Mouse (Mus musculus): Measurements from ENCODE around the gene Pik3ca. TPM values are rescaled to one million over a fixed set of nuclear protein-coding genes. Genes with fewer than 3 reads are reported as not detected.

Gene Pik3ca
- polyA plus RNA-seq, 1 experiment from 2014 or later, result 14.4 TPM

DNA sequence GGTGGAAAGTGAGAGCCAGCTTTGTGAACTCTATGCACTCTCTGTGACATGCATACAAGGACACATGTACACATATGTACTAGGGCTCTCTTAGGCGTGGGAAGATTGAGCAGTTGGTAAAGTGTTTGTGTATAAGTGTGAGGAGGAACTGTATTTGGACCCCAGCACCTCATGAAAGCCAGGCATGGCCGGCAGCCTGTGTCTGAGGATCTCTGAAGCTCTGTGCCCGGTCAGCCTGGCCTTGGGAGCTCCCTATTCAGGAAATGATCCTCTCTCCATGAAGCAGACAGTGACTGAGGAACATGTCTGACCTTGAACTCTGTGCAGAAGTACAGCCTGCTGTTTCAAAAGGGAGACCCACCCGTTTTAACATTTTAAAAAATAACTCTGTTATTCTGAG, 41.2 kb downstream of the Pik3ca start:
- no peaks in the 10 kb centered on the region for H3K4me1 ChIP-seq (ENCODE audit: control insufficient read depth, insufficient read depth, low read length)
- no peak overlapping the region for H3K4me2 ChIP-seq (replicated peaks; ENCODE audit: low read depth, low read length)
- no peak overlapping the region for H3K27ac ChIP-seq (ENCODE audit: low read length)
- H3K4me3 ChIP-seq (ENCODE audit: low read depth, low read length), result no peak overlapping the region
- H3K9me3 ChIP-seq (ENCODE audit: control insufficient read depth, low read depth, low read length), result no peaks in the 10 kb centered on the region
- WGBS, result 91% methylated on average over 4 of the region's 4 CpGs
- no peak overlapping the region for H3K9ac ChIP-seq (replicated peaks; ENCODE audit: low read depth, low read length)
- no peak for ATAC-seq (ENCODE audit: insufficient number of reproducible peaks, insufficient read depth, low FRiP score, low read depth)
- no peaks in the 10 kb centered on the region for H3K27me3 ChIP-seq (ENCODE audit: control insufficient read depth, insufficient read depth, low read length)
- peaks cover 58% of the 10 kb centered on the region for H3K36me3 ChIP-seq (ENCODE audit: control insufficient read depth, insufficient read depth, low read length)

DNA sequence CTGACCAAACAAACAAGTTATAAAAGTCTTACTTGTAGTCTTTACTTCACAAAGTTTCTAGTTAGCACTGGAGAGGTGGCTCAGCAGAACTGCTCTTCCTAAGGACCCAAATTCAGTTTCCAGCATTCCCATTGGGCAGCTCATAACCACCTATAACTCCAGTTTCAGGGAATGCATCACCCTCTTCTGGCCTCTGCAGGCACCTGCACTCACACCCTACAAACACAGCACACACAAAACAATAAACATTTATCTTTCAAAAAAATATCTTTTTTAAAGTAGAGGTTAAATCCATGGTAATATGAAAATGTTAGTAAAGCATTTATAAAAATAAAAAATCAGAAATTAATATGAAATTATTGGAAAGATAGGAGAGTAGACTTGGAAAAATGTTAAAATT, 44.2 kb downstream of the Pik3ca start:
- Histone ChIP-seq H3K4me2 (replicated peaks; ENCODE audit: low read depth, low read length) (no peak overlapping the region), H3K36me3 (ENCODE audit: control insufficient read depth, insufficient read depth, low read length) (peaks cover 70% of the 10 kb centered on the region), H3K4me1 (ENCODE audit: control insufficient read depth, insufficient read depth, low read length) (no peaks in the 10 kb centered on the region), H3K9me3 (ENCODE audit: control insufficient read depth, low read depth, low read length) (no peaks in the 10 kb centered on the region), H3K27ac (ENCODE audit: low read length) (no peak overlapping the region), H3K4me3 (ENCODE audit: low read depth, low read length) (no peak overlapping the region), H3K9ac (replicated peaks; ENCODE audit: low read depth, low read length) (no peak overlapping the region), H3K27me3 (ENCODE audit: control insufficient read depth, insufficient read depth, low read length) (no peaks in the 10 kb centered on the region)
- ATAC-seq (ENCODE audit: insufficient number of reproducible peaks, insufficient read depth, low FRiP score, low read depth), result no peak

DNA sequence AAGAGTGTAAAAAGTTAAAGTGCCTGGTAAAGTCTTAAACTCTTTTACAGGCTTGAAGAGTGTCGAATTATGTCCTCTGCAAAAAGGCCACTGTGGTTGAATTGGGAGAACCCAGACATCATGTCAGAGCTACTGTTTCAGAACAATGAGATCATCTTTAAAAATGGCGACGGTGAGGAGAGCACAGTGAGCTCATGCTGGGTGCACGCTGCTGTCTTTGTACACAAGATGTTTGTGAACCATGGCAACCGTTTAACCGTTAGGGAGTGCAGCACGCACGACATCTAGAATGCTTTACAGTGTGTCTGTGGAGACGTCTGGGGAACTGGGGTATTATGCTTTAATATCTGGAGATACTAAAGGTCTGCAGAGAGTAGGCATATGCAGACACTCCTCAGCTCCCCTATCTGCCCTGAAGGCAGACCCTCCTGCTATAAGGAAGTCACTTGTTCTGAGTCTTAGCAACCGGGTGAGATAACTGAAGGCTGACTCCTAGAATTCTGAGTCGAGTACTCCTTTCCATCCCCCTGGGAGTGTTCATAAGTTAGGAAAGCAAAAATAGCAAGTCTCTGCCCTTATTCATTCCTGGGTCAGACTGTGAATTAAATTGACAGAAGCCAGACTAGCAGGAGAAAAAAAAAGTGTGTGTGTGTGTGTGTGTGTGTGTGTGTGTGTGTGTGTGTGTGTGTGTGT, 57.0 kb downstream of the Pik3ca start:
- H3K36me3 ChIP-seq (ENCODE audit: control insufficient read depth, insufficient read depth, low read length), result peaks cover 61% of the 10 kb centered on the region
- 80% methylated on average over 11 of the region's 11 CpGs for WGBS

DNA sequence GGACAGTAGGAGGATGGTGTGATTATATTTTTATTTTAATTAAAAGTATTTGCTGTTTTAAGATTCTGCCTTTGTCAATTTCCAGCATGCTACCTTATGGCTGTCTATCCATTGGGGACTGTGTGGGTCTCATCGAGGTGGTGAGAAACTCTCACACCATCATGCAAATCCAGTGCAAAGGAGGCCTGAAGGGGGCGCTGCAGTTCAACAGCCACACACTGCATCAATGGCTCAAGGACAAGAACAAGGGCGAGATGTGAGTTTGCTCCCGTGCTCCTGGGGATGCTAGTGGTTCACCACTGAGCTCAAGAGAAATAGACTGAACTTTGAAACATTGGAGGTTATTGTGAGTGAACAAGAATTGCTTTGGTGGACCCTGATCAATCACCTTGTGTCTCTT, 62.3 kb downstream of the Pik3ca start:
- no peak overlapping the region for H3K4me2 ChIP-seq (replicated peaks; ENCODE audit: low read depth, low read length)
- no peaks in the 10 kb centered on the region for H3K4me1 ChIP-seq (ENCODE audit: control insufficient read depth, insufficient read depth, low read length)
- WGBS, result 65% methylated on average over 4 of the region's 4 CpGs
- no peak for ATAC-seq (ENCODE audit: insufficient number of reproducible peaks, insufficient read depth, low FRiP score, low read depth)
- H3K36me3 ChIP-seq (ENCODE audit: control insufficient read depth, insufficient read depth, low read length), result peaks cover 76% of the 10 kb centered on the region
- H3K9me3 ChIP-seq (ENCODE audit: control insufficient read depth, low read depth, low read length), result no peaks in the 10 kb centered on the region
- no peaks in the 10 kb centered on the region for H3K27me3 ChIP-seq (ENCODE audit: control insufficient read depth, insufficient read depth, low read length)
- H3K27ac ChIP-seq (ENCODE audit: low read length), result no peak overlapping the region
- no peak overlapping the region for H3K9ac ChIP-seq (replicated peaks; ENCODE audit: low read depth, low read length)
- no peak overlapping the region for H3K4me3 ChIP-seq (ENCODE audit: low read depth, low read length)

More for the DNA sequence above, 57.0 kb downstream of the Pik3ca start:
- no peak for ATAC-seq (ENCODE audit: insufficient number of reproducible peaks, insufficient read depth, low FRiP score, low read depth)
- no peak overlapping the region for H3K4me3 ChIP-seq (ENCODE audit: low read depth, low read length)
- H3K27me3 ChIP-seq (ENCODE audit: control insufficient read depth, insufficient read depth, low read length), result no peaks in the 10 kb centered on the region
- H3K4me1 ChIP-seq (ENCODE audit: control insufficient read depth, insufficient read depth, low read length), result no peaks in the 10 kb centered on the region
- no peak overlapping the region for H3K9ac ChIP-seq (replicated peaks; ENCODE audit: low read depth, low read length)
- H3K27ac ChIP-seq (ENCODE audit: low read length), result no peak overlapping the region
- H3K4me2 ChIP-seq (replicated peaks; ENCODE audit: low read depth, low read length), result no peak overlapping the region
- no peaks in the 10 kb centered on the region for H3K9me3 ChIP-seq (ENCODE audit: control insufficient read depth, low read depth, low read length)

DNA sequence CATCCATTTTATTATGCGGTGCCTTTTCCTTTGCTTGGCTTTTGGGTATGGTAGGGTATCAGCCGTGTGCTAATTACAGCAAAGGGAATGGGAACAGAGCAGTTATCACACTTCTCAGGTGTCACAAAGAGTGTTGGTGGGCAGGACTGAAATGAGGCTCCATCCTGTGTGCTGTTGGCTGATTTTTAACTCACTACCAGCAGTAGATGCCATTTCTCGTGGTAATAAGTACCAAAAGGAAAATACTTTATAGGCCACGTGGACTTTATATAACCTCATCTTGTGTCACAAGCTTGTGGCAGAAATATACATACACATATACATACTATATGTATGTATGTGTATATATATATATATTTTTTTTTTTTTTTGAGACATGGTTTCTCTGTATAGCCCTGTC, 69.8 kb downstream of the Pik3ca start:
- Histone ChIP-seq H3K36me3 (ENCODE audit: control insufficient read depth, insufficient read depth, low read length) (peaks cover 15% of the 10 kb centered on the region; the same call in 1 of the 2 replicates), H3K9ac (replicated peaks; ENCODE audit: low read depth, low read length) (no peak overlapping the region), H3K9me3 (ENCODE audit: control insufficient read depth, low read depth, low read length) (no peaks in the 10 kb centered on the region), H3K27me3 (ENCODE audit: control insufficient read depth, insufficient read depth, low read length) (no peaks in the 10 kb centered on the region), H3K4me3 (ENCODE audit: low read depth, low read length) (no peak overlapping the region), H3K4me1 (ENCODE audit: control insufficient read depth, insufficient read depth, low read length) (0 out of 2 replicates have a peak, but pooled peaks cover 3% of the 10 kb centered on the region), H3K27ac (ENCODE audit: low read length) (no peak overlapping the region), H3K4me2 (replicated peaks; ENCODE audit: low read depth, low read length) (no peak overlapping the region)
- no peak for ATAC-seq (ENCODE audit: insufficient number of reproducible peaks, insufficient read depth, low FRiP score, low read depth)
- 91% methylated on average over 4 of the region's 4 CpGs for WGBS

DNA sequence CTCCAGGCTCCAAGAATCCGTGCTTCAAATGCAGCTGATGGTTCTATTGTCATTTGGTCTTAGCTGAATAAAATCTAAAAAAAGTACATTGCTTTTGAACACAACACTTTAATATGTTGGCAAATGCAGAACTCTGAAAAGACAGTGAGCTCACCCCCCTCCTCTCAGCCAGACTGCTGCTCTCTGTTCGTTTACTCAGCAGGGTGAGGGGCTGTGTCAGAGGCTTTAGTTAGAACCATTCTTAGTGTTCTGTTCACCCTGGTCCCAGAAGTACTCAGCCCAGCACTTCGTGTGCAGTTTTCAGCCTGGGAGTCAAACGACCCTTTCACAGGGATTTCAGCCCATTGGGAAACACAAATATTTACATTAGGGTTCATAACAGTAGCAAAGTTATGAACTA, 70.9 kb downstream of the Pik3ca start:
- Histone ChIP-seq H3K4me1 (ENCODE audit: control insufficient read depth, insufficient read depth, low read length) (0 out of 2 replicates have a peak, but pooled peaks cover 3% of the 10 kb centered on the region), H3K4me2 (replicated peaks; ENCODE audit: low read depth, low read length) (no peak overlapping the region), H3K9ac (replicated peaks; ENCODE audit: low read depth, low read length) (no peak overlapping the region), H3K9me3 (ENCODE audit: control insufficient read depth, low read depth, low read length) (no peaks in the 10 kb centered on the region), H3K36me3 (ENCODE audit: control insufficient read depth, insufficient read depth, low read length) (peaks cover 6% of the 10 kb centered on the region; the same call in 1 of the 2 replicates), H3K27me3 (ENCODE audit: control insufficient read depth, insufficient read depth, low read length) (no peaks in the 10 kb centered on the region), H3K27ac (ENCODE audit: low read length) (no peak overlapping the region), H3K4me3 (ENCODE audit: low read depth, low read length) (no peak overlapping the region)
- WGBS, result 35% methylated on average over 4 of the region's 4 CpGs
- no peak for ATAC-seq (ENCODE audit: insufficient number of reproducible peaks, insufficient read depth, low FRiP score, low read depth)

DNA sequence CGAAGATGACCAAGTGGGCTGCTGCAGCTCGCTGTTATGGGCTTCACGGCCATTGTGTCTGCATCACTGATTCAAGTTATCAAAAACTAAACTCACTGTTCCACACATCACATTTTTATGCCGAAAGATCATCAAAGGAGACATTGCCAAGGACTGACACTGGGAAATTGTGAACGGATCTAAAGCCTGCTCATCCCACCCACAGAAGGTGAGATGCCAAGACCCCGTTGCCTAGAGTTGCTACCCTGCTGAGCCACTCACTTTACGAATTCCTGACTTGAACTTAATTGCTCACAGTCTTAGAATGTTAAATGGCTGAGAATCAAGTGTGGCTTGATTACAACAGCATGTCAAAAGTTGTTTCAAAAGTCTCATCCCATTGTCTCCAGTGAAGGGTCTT, 73.0 kb downstream of the Pik3ca start:
- Histone ChIP-seq H3K4me3 (ENCODE audit: low read depth, low read length) (no peak overlapping the region), H3K9me3 (ENCODE audit: control insufficient read depth, low read depth, low read length) (no peaks in the 10 kb centered on the region), H3K27ac (ENCODE audit: low read length) (no peak overlapping the region), H3K36me3 (ENCODE audit: control insufficient read depth, insufficient read depth, low read length) (no peaks in the 10 kb centered on the region; the same call in 1 of the 2 replicates), H3K9ac (replicated peaks; ENCODE audit: low read depth, low read length) (no peak overlapping the region), H3K4me1 (ENCODE audit: control insufficient read depth, insufficient read depth, low read length) (0 out of 2 replicates have a peak, but pooled peaks cover 3% of the 10 kb centered on the region), H3K4me2 (replicated peaks; ENCODE audit: low read depth, low read length) (no peak overlapping the region), H3K27me3 (ENCODE audit: control insufficient read depth, insufficient read depth, low read length) (no peaks in the 10 kb centered on the region)
- WGBS, result 87% methylated on average over 7 of the region's 7 CpGs
- ATAC-seq (ENCODE audit: insufficient number of reproducible peaks, insufficient read depth, low FRiP score, low read depth), result no peak

DNA sequence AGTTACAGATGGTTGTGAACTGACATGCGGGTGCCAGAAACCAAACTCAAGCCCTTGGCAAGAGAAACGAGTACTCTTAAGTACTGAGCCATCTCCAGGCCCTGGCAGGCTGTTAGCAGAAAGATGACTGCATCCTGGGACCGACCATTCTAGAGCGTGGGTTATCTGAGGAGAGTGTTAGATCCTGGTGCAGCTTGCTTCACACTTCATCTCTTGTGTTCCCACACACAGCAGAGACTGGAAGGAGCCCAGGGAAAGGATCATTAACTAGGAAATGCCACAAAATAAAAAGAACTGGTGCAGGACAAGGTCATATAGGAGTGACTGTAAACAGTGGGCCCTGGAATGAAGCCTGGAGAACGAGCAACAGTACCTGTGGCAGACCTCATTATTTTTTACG, 73.6 kb downstream of the Pik3ca start:
- H3K27ac ChIP-seq (ENCODE audit: low read length), result no peak overlapping the region
- H3K36me3 ChIP-seq (ENCODE audit: control insufficient read depth, insufficient read depth, low read length), result no peaks in the 10 kb centered on the region; the same call in 1 of the 2 replicates
- no peak overlapping the region for H3K9ac ChIP-seq (replicated peaks; ENCODE audit: low read depth, low read length)
- H3K4me1 ChIP-seq (ENCODE audit: control insufficient read depth, insufficient read depth, low read length), result 0 out of 2 replicates have a peak, but pooled peaks cover 3% of the 10 kb centered on the region
- no peak overlapping the region for H3K4me2 ChIP-seq (replicated peaks; ENCODE audit: low read depth, low read length)
- no peaks in the 10 kb centered on the region for H3K9me3 ChIP-seq (ENCODE audit: control insufficient read depth, low read depth, low read length)
- no peak overlapping the region for H3K4me3 ChIP-seq (ENCODE audit: low read depth, low read length)
- WGBS, result 60% methylated on average over 6 of the region's 6 CpGs
- 0 out of 2 replicates have a peak, but pooled peaks have one; percentile 51 for ATAC-seq (ENCODE audit: insufficient number of reproducible peaks, insufficient read depth, low FRiP score, low read depth)
- H3K27me3 ChIP-seq (ENCODE audit: control insufficient read depth, insufficient read depth, low read length), result no peaks in the 10 kb centered on the region

Data from stomach, embryonic 14.5 days (tissue).